Mouse (Mus musculus) ES-Bruce4 (cell line): ENCODE data around the gene Pheta2. TPM values are rescaled to one million over a fixed set of nuclear protein-coding genes. Genes with fewer than 3 reads are reported as not detected.

Source experiments
- H3K27ac ChIP-seq: 2 replicates; pipeline ENCODE4 v1.5.1; 2012; ENCODE audit warnings: low read length, inconsistent platforms; ENCODE audit not compliant: insufficient read depth
- H3K27me3 ChIP-seq: 2 replicates; pipeline ENCODE4 v1.6.1; 2012; ENCODE audit warnings: mild to moderate bottlenecking, low read length, inconsistent platforms; ENCODE audit not compliant: control insufficient read depth, poor library complexity, insufficient read depth, severe bottlenecking
- H3K36me3 ChIP-seq: 2 replicates; pipeline ENCODE4 v1.6.1; 2012; ENCODE audit warnings: inconsistent platforms, mild to moderate bottlenecking, low read length, moderate library complexity; ENCODE audit not compliant: control insufficient read depth, poor library complexity, insufficient read depth, severe bottlenecking
- H3K4me1 ChIP-seq: one replicate; pipeline ENCODE4 v1.8.1; 2011; ENCODE audit warnings: low read length; ENCODE audit not compliant: control insufficient read depth, insufficient read depth
- H3K4me3 ChIP-seq: 2 replicates; pipeline ENCODE4 v1.5.1; 2011; ENCODE audit warnings: low read depth, mild to moderate bottlenecking, low read length
- H3K9ac ChIP-seq: 2 replicates; pipeline ENCODE4 v1.6.1; 2012; ENCODE audit warnings: low read depth, mild to moderate bottlenecking, inconsistent platforms; ENCODE audit not compliant: poor library complexity, severe bottlenecking
- H3K9me3 ChIP-seq: replicated peaks from 2 replicates; pipeline ENCODE4 v1.6.1; 2012; ENCODE audit warnings: mild to moderate bottlenecking, low read length, inconsistent platforms; ENCODE audit not compliant: control insufficient read depth, poor library complexity, insufficient read depth, severe bottlenecking
- CTCF ChIP-seq: IDR thresholded peaks from one replicate; pipeline ENCODE4 v1.8.1; 2011; ENCODE audit warnings: low read depth, low read length
- EP300 ChIP-seq: IDR thresholded peaks from 2 replicates; pipeline ENCODE4 v1.6.1; 2011; ENCODE audit warnings: low read depth, low read length; ENCODE audit not compliant: insufficient read depth
- POLR2A ChIP-seq: IDR thresholded peaks from one replicate; pipeline ENCODE4 v1.8.1; 2011; ENCODE audit warnings: low read length; ENCODE audit not compliant: insufficient read depth
- polyA plus RNA-seq: library from polyadenylated mRNA; stranded (reverse); fragments of >200 nt; gene quantifications from 2 replicates; pipeline ENCODE4 v1.2.4, GENCODE M21; 2011; ENCODE audit warnings: low read depth; ENCODE audit not compliant: missing spikeins, insufficient read depth, insufficient read length

The Pheta2 gene
- polyA plus RNA-seq, 1 experiment = 1.8 TPM

GRCm38 (mm10) chr15:82336629-82337028, 2.1 kb upstream of the Pheta2 start:
- H3K9me3 ChIP-seq = no peaks in the 10 kb centered on the region
- H3K4me3 ChIP-seq = no peak overlapping the region
- no peaks in the 10 kb centered on the region for H3K27me3 ChIP-seq
- H3K27ac ChIP-seq = no peak overlapping the region
- no peak overlapping the region for H3K9ac ChIP-seq
- H3K36me3 ChIP-seq = peaks cover 8% of the 10 kb centered on the region
- peaks cover 4% of the 10 kb centered on the region for H3K4me1 ChIP-seq
- TF ChIP-seq POLR2A = no peak
- no peak for TF ChIP-seq CTCF
- TF ChIP-seq EP300 = no peak

- Histone ChIP-seq H3K36me3 (peaks cover 8% of the 10 kb centered on the region), H3K27ac (no peak overlapping the region), H3K4me3 (peak overlapping the region; percentile 85), H3K9me3 (no peaks in the 10 kb centered on the region), H3K4me1 (peaks cover 4% of the 10 kb centered on the region), H3K9ac (peak overlapping the region; percentile 68), H3K27me3 (no peaks in the 10 kb centered on the region)
- TF ChIP-seq POLR2A = no peak
- TF ChIP-seq EP300 = no peak
- TF ChIP-seq CTCF = no peak
Measured at GRCm38 (mm10) chr15:82337875-82338274, 867 bp upstream of the Pheta2 start.

GRCm38 (mm10) chr15:82339150-82339549, 408 bp downstream of the Pheta2 start:
- no peaks in the 10 kb centered on the region for H3K27me3 ChIP-seq
- no peak overlapping the region for H3K4me3 ChIP-seq
- no peaks in the 10 kb centered on the region for H3K9me3 ChIP-seq
- TF ChIP-seq EP300 (no peak), CTCF (no peak), POLR2A (no peak)
- peaks cover 8% of the 10 kb centered on the region for H3K36me3 ChIP-seq
- H3K4me1 ChIP-seq = peaks cover 4% of the 10 kb centered on the region
- no peak overlapping the region for H3K27ac ChIP-seq
- H3K9ac ChIP-seq = no peak overlapping the region

- H3K27me3 ChIP-seq = no peaks in the 10 kb centered on the region
- TF ChIP-seq CTCF = no peak
- TF ChIP-seq EP300 = no peak
- no peak for TF ChIP-seq POLR2A
- H3K36me3 ChIP-seq = peaks cover 5% of the 10 kb centered on the region; the same call in 1 of the 2 replicates
- no peaks in the 10 kb centered on the region for H3K9me3 ChIP-seq
- no peak overlapping the region for H3K9ac ChIP-seq
- no peak overlapping the region for H3K27ac ChIP-seq
- no peak overlapping the region for H3K4me3 ChIP-seq
- peaks cover 4% of the 10 kb centered on the region for H3K4me1 ChIP-seq
Measured at GRCm38 (mm10) chr15:82339634-82340254, 1.0 kb downstream of the Pheta2 start.

- Histone ChIP-seq H3K27ac (no peak overlapping the region), H3K9me3 (no peaks in the 10 kb centered on the region), H3K27me3 (no peaks in the 10 kb centered on the region), H3K36me3 (peaks cover 2% of the 10 kb centered on the region; the same call in 1 of the 2 replicates), H3K9ac (peak overlapping the region; percentile 56), H3K4me3 (peak overlapping the region; percentile 45), H3K4me1 (peaks cover 4% of the 10 kb centered on the region)
- TF ChIP-seq POLR2A (no peak), EP300 (no peak), CTCF (no peak)
Measured at GRCm38 (mm10) chr15:82340414-82341035, 1.8 kb downstream of the Pheta2 start.

- no peaks in the 10 kb centered on the region for H3K9me3 ChIP-seq
- peak overlapping the region; percentile 45 for H3K4me3 ChIP-seq
- peaks cover 4% of the 10 kb centered on the region for H3K4me1 ChIP-seq
- no peaks in the 10 kb centered on the region for H3K36me3 ChIP-seq
- no peak overlapping the region for H3K27ac ChIP-seq
- H3K9ac ChIP-seq = peak overlapping the region; percentile 56
- H3K27me3 ChIP-seq = no peaks in the 10 kb centered on the region
- no peak for TF ChIP-seq CTCF
- TF ChIP-seq EP300 = no peak
- no peak for TF ChIP-seq POLR2A
Measured at GRCm38 (mm10) chr15:82341036-82341501, 2.3 kb downstream of the Pheta2 start.
